Mouse (Mus musculus) ES-E14 (cell line): Measurements from ENCODE around the gene Rabl6.

ENCODE experiments used
- MAFK ChIP-seq: IDR thresholded peaks from 2 replicates; pipeline ENCODE4 v1.6.1; 2014; ENCODE audit warnings: mild to moderate bottlenecking, low read depth, low read length, inconsistent platforms; ENCODE audit not compliant: insufficient read depth
- ZC3H11A ChIP-seq: IDR thresholded peaks from 2 replicates; pipeline ENCODE4 v1.6.1; 2012; ENCODE audit warnings: low read depth, mild to moderate bottlenecking, inconsistent platforms, low read length, borderline replicate concordance

GRCm38 (mm10) chr2:25596765-25597510 is 11.4 kb downstream of the Rabl6 start:
- TF ChIP-seq ZC3H11A (no peak), MAFK (no peak)
